24 mouse cellular contexts compared by ENCODE assay signal in the genomic region with DNA sequence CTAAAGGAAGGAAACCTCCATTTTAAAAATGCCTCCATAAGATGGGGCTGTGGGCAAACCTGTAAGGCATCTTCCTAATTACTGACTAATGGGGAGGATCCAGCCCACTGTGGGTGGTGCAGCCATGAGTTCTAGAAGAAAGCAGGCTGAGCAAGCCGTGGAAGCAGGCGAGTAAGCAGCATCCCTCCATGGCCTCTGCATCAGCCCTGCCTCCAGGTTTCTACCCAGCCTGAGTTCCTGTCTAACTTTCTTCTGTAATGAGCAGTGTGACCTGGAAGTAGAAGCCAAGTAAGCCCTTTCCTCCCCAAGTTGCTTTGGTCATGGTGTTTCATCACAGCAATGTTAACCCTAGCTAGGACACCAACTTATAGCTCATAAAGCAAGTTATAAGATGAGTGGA.
"Had no signal": no experiment of that assay in that cellular context is flagged by ENCODE, and none has a peak within 500 bp of the region (broad histone marks: within the 10 kb centered on the region; RNA-seq: fewer than 3 reads in every experiment).

No protein-coding gene starts in this region.

- ATAC-seq: hindbrain, embryonic 16.5 days; inflammation-experienced regulatory T-cells, adult 6 months; intestine, postnatal 0 days; liver, embryonic 12.5 days had no signal

- H3K4me1 ChIP-seq: heart, embryonic 15.5 days; hindbrain, embryonic 12.5 days; liver, embryonic 12.5 days had no signal

- H3K36me3 ChIP-seq: heart, embryonic 13.5 days; heart, embryonic 15.5 days; hindbrain, embryonic 10.5 days; hindbrain, embryonic 12.5 days; limb, embryonic 12.5 days; liver, embryonic 12.5 days had no signal

- H3K27ac ChIP-seq: gastrocnemius, adult 2 months; heart, adult 2 months; heart, embryonic 13.5 days; heart, embryonic 15.5 days; hindbrain, embryonic 10.5 days; hindbrain, embryonic 12.5 days; hindbrain, embryonic 14.5 days; layer of hippocampus, adult 2 months; left cerebral cortex, adult 2 months; limb, embryonic 12.5 days; liver, embryonic 12.5 days; liver, embryonic 14.5 days had no signal

- H3K9ac ChIP-seq: heart, embryonic 13.5 days; heart, embryonic 15.5 days; hindbrain, embryonic 12.5 days; hindbrain, embryonic 14.5 days; limb, embryonic 12.5 days; liver, embryonic 12.5 days; liver, embryonic 14.5 days had no signal

- H3K9me3 ChIP-seq: heart, embryonic 13.5 days; heart, embryonic 15.5 days; hindbrain, embryonic 10.5 days; hindbrain, embryonic 12.5 days; limb, embryonic 12.5 days; liver, embryonic 12.5 days had no signal

- H3K27me3 ChIP-seq: heart, embryonic 13.5 days; heart, embryonic 15.5 days; liver, embryonic 12.5 days had no signal

- H3K4me2 ChIP-seq: heart, embryonic 11.5 days; heart, embryonic 13.5 days; heart, embryonic 15.5 days; hindbrain, embryonic 12.5 days; hindbrain, embryonic 14.5 days; limb, embryonic 12.5 days; liver, embryonic 12.5 days had no signal

- H3K4me3 ChIP-seq: gastrocnemius, adult 2 months; heart, adult 2 months; heart, embryonic 13.5 days; heart, embryonic 15.5 days; hindbrain, embryonic 10.5 days; hindbrain, embryonic 12.5 days; layer of hippocampus, adult 2 months; left cerebral cortex, adult 2 months; limb, embryonic 12.5 days; liver, embryonic 12.5 days had no signal

- DNase-seq: gastrocnemius, adult 2 months; gastrocnemius, postnatal 10 days; gastrocnemius, postnatal 25 days; heart, adult 2 months; heart, postnatal 4 days; kidney, adult 18-20 months; kidney, adult 8-10 months; kidney, postnatal 10 days; kidney, postnatal 25 days; kidney, postnatal 4 days had no signal
